ENCODE assay signal across 15 mouse cellular contexts in genomic region chr6:119000255-119000654, GRCm38 (mm10).
DNase-seq lines count a peak whose midpoint lies in the region; ATAC-seq lines count a peak whose summit lies in the region.
"Had no signal": no experiment of that assay in that cellular context is flagged by ENCODE, and none has a peak within 500 bp of the region (broad histone marks: within the 10 kb centered on the region; RNA-seq: fewer than 3 reads in every experiment).

No protein-coding gene starts in this region.

- no peaks in the 10 kb centered on the region for H3K27me3 ChIP-seq in heart, embryonic 10.5 days (ENCODE audit: insufficient read depth, poor library complexity, severe bottlenecking)
- H3K27me3 ChIP-seq in heart, embryonic 14.5 days (ENCODE audit: control insufficient read depth, insufficient read depth, low read length) = no peaks in the 10 kb centered on the region

- H3K36me3 ChIP-seq in heart, embryonic 10.5 days = no peaks in the 10 kb centered on the region; the same call in 1 of the 2 replicates
- peaks cover 2% of the 10 kb centered on the region for H3K36me3 ChIP-seq in heart, embryonic 14.5 days (ENCODE audit: control insufficient read depth, insufficient read depth, low read length)
- H3K36me3 ChIP-seq: embryonic facial prominence, embryonic 10.5 days had no signal

- peak overlapping the region; percentile 65; the same call in 1 of the 2 replicates for H3K27ac ChIP-seq in heart, embryonic 10.5 days
- peak overlapping the region; percentile 67 to 78 for H3K27ac ChIP-seq in heart, embryonic 14.5 days (replicated peaks in 1 of 2; ENCODE audit: control insufficient read depth in 1 of 2, insufficient read depth in 1 of 2, low read depth in 2 of 2, low read length in 2 of 2)

- ATAC-seq in heart, embryonic 14.5 days (ENCODE audit: insufficient number of reproducible peaks, insufficient read depth, low FRiP score, low read depth) = no peak
- ATAC-seq: forebrain, embryonic 16.5 days had no signal

- DNase-seq in adrenal gland, adult 8-10 months = peak; percentile 47
- DNase-seq in adrenal gland, adult 18-20 months (ENCODE audit: low spot score in 2 of 2) = no peak
- DNase-seq in heart, embryonic 10.5 days (ENCODE audit: low spot score) = no peak
- no peak for DNase-seq in heart, adult 8-10 months (ENCODE audit: low spot score)
- peak; percentile 58 for DNase-seq in 3T3-L1 (ENCODE audit: low read depth, low spot score)
- DNase-seq in layer of hippocampus, postnatal 25 days (ENCODE audit: extremely low spot score in 1 of 2, low spot score in 1 of 2) = no peak
- no peak for DNase-seq in testis, postnatal 14 days (ENCODE audit: low spot score)
- DNase-seq: kidney, adult 9 months; kidney, postnatal 4 days; lung, adult 18-20 months; midbrain, embryonic 14.5 days had no signal

- no peak overlapping the region for H3K4me3 ChIP-seq in heart, embryonic 10.5 days
- H3K4me3 ChIP-seq in heart, embryonic 14.5 days (ENCODE audit: control insufficient read depth in 1 of 2, insufficient read depth in 1 of 2, low read depth in 1 of 2, low read length in 2 of 2) = no peak overlapping the region
- H3K4me3 ChIP-seq: embryonic facial prominence, embryonic 10.5 days; erythroblast, embryonic 14.5 days had no signal

- H3K9me3 ChIP-seq in heart, embryonic 10.5 days = no peaks in the 10 kb centered on the region
- no peaks in the 10 kb centered on the region for H3K9me3 ChIP-seq in heart, embryonic 14.5 days (ENCODE audit: control insufficient read depth, low read length)
- H3K9me3 ChIP-seq: embryonic facial prominence, embryonic 10.5 days had no signal

- peak overlapping the region; percentile 27 for H3K9ac ChIP-seq in heart, embryonic 14.5 days (ENCODE audit: low read length)

- 53% methylated on average over 3 of the region's 3 CpGs for WGBS in heart, embryonic 10.5 days
- WGBS in heart, embryonic 14.5 days = 27% methylated on average over 3 of the region's 3 CpGs

- peaks cover 80% of the 10 kb centered on the region for H3K4me1 ChIP-seq in heart, embryonic 10.5 days
- H3K4me1 ChIP-seq in heart, embryonic 14.5 days (ENCODE audit: control insufficient read depth in 2 of 2, insufficient read depth in 2 of 2, low read length in 2 of 2) = peaks cover 48 to 86% of the 10 kb centered on the region in 2 experiments

- peak overlapping the region; percentile 9; the same call in 1 of the 2 replicates for H3K4me2 ChIP-seq in heart, embryonic 14.5 days (ENCODE audit: low read length)

Comparison
In these comparisons a context has a peak if more than half of its experiments do, and no peak if none do; other contexts are left out.
1. DNase-seq: peak in adrenal gland, adult 8-10 months (single experiment) and 3T3-L1 (single experiment); none in adrenal gland, adult 18-20 months (0 of 2), heart, embryonic 10.5 days (single experiment), heart, adult 8-10 months (single experiment), layer of hippocampus, postnatal 25 days (0 of 2) and testis, postnatal 14 days (single experiment).